Mouse (Mus musculus) stomach, embryonic 14.5 days (tissue): Measurements from ENCODE around the gene Foxf1. TPM values are rescaled to one million over a fixed set of nuclear protein-coding genes. Genes with fewer than 3 reads are reported as not detected.
A peak's percentile ranks its signal among the peaks of the same experiment; 100 is the strongest.

Experiments used
- ATAC-seq: fragments of 200-750 bp; cut with Nextera tagmentation; 2 replicates; pipeline ENCODE4 v1.8.0; 2017; ENCODE audit warnings: low read depth, moderate TSS enrichment; ENCODE audit not compliant: insufficient number of reproducible peaks, insufficient read depth, low FRiP score
- H3K27ac ChIP-seq: fragments of 300-500 bp; sonication (generic); 2 replicates; pipeline ENCODE4 v1.5.1; 2014; ENCODE audit warnings: mild to moderate bottlenecking, low read length, moderate library complexity, mixed read lengths
- H3K27me3 ChIP-seq: fragments of 300-500 bp; sonication (generic); 2 replicates; pipeline ENCODE4 v1.6.1; 2014; ENCODE audit warnings: low read length, control low read depth, mixed read lengths; ENCODE audit not compliant: control insufficient read depth, insufficient read depth
- H3K36me3 ChIP-seq: fragments of 300-500 bp; sonication (generic); 2 replicates; pipeline ENCODE4 v1.6.1; 2014; ENCODE audit warnings: mild to moderate bottlenecking, control low read depth, low read length, moderate library complexity, mixed read lengths; ENCODE audit not compliant: control insufficient read depth, insufficient read depth
- H3K4me1 ChIP-seq: fragments of 300-500 bp; sonication (generic); 2 replicates; pipeline ENCODE4 v1.6.1; 2014; ENCODE audit warnings: low read length, control low read depth, mixed read lengths; ENCODE audit not compliant: control insufficient read depth, insufficient read depth
- H3K4me2 ChIP-seq: fragments of 300-500 bp; sonication (generic); replicated peaks from 2 replicates; pipeline ENCODE4 v1.6.1; 2014; ENCODE audit warnings: low read depth, low read length, control low read depth
- H3K4me3 ChIP-seq: fragments of 300-500 bp; sonication (generic); 2 replicates; pipeline ENCODE4 v1.5.1; 2014; ENCODE audit warnings: low read depth, low read length, control low read depth
- H3K9ac ChIP-seq: fragments of 300-500 bp; sonication (generic); replicated peaks from 2 replicates; pipeline ENCODE4 v1.6.1; 2014; ENCODE audit warnings: low read depth, mild to moderate bottlenecking, control low read depth, low read length, moderate library complexity, mixed read lengths
- H3K9me3 ChIP-seq: fragments of 300-500 bp; sonication (generic); 2 replicates; pipeline ENCODE4 v1.6.1; 2016; ENCODE audit warnings: low read depth, low read length, control low read depth; ENCODE audit not compliant: control insufficient read depth
- WGBS: fragments of 180-500 bp; shearing (Covaris S2); extraction: QIAGEN DNeasy Blood & Tissue Kit; methylation state at CpG from one replicate; pipeline ENCODE4 v1.1.7; 2014; 5-methylcytosine and 5-hydroxymethylcytosine counted together
- polyA plus RNA-seq: library from polyadenylated mRNA; unstranded; fragments of >200 nt; fragmentation: Nextera tagmentation; extraction: Ambion mirVana; gene quantifications from 2 replicates; pipeline ENCODE4 v1.2.1, GENCODE M21; 2014

Gene Foxf1
- polyA plus RNA-seq, 1 experiment from 2014 or later: 163 TPM

- H3K27me3 ChIP-seq: peaks cover 19% of the 10 kb centered on the region; the same call in 1 of the 2 replicates
- H3K9ac ChIP-seq: peak overlapping the region; percentile 92
- peak overlapping the region; percentile 78 for H3K4me2 ChIP-seq
- peak overlapping the region; percentile 99 for H3K27ac ChIP-seq
- H3K4me1 ChIP-seq: peaks cover 9% of the 10 kb centered on the region
- no peak for ATAC-seq
- H3K4me3 ChIP-seq: peak overlapping the region; percentile 69
- WGBS: 5% methylated on average over 7 of the region's 7 CpGs
- no peaks in the 10 kb centered on the region; the same call in 1 of the 2 replicates for H3K36me3 ChIP-seq
- H3K9me3 ChIP-seq: no peaks in the 10 kb centered on the region
Measured at GRCm38 (mm10) chr8:121079201-121079600, 5.0 kb upstream of the Foxf1 start.

GRCm38 (mm10) chr8:121079944-121080343, 4.2 kb upstream of the Foxf1 start:
- WGBS: 10% methylated on average over 12 of the region's 12 CpGs
- H3K4me3 ChIP-seq: peak overlapping the region; percentile 69

GRCm38 (mm10) chr8:121080361-121081090, 3.7 kb upstream of the Foxf1 start:
- Histone ChIP-seq H3K4me1 (peaks cover 8% of the 10 kb centered on the region), H3K36me3 (no peaks in the 10 kb centered on the region; the same call in 1 of the 2 replicates), H3K27ac (peak overlapping the region; percentile 99), H3K27me3 (0 out of 2 replicates have a peak, but pooled peaks cover 19% of the 10 kb centered on the region), H3K4me3 (peak overlapping the region; percentile 69), H3K9ac (peak overlapping the region; percentile 92), H3K4me2 (peak overlapping the region; percentile 78), H3K9me3 (no peaks in the 10 kb centered on the region)
- ATAC-seq: no peak
- under 1% methylated on average over 49 of the region's 49 CpGs for WGBS

More at GRCm38 (mm10) chr8:121079944-121080343, 4.2 kb upstream of the Foxf1 start:
- no peaks in the 10 kb centered on the region; the same call in 1 of the 2 replicates for H3K36me3 ChIP-seq
- no peak for ATAC-seq
- no peaks in the 10 kb centered on the region for H3K9me3 ChIP-seq
- peak overlapping the region; percentile 78 for H3K4me2 ChIP-seq
- 0 out of 2 replicates have a peak, but pooled peaks cover 19% of the 10 kb centered on the region for H3K27me3 ChIP-seq
- peak overlapping the region; percentile 99 for H3K27ac ChIP-seq
- H3K4me1 ChIP-seq: peaks cover 8% of the 10 kb centered on the region
- H3K9ac ChIP-seq: peak overlapping the region; percentile 92

- Histone ChIP-seq H3K27me3 (peaks cover 20% of the 10 kb centered on the region; the same call in 1 of the 2 replicates), H3K4me3 (peak overlapping the region; percentile 69), H3K9ac (peak overlapping the region; percentile 92), H3K36me3 (peaks cover 2% of the 10 kb centered on the region; the same call in 1 of the 2 replicates), H3K4me1 (peaks cover 8% of the 10 kb centered on the region), H3K27ac (peak overlapping the region; percentile 99), H3K4me2 (peak overlapping the region; percentile 78), H3K9me3 (no peaks in the 10 kb centered on the region)
- ATAC-seq: no peak
- WGBS: 5% methylated on average over 7 of the region's 7 CpGs
Measured at GRCm38 (mm10) chr8:121081398-121081797, 2.8 kb upstream of the Foxf1 start.

GRCm38 (mm10) chr8:121082218-121083092, 1.7 kb upstream of the Foxf1 start:
- Histone ChIP-seq H3K36me3 (peaks cover 4% of the 10 kb centered on the region; the same call in 1 of the 2 replicates), H3K27ac (peak overlapping the region; percentile 99), H3K9ac (peak overlapping the region; percentile 92), H3K4me1 (peaks cover 3% of the 10 kb centered on the region; the same call in 1 of the 2 replicates), H3K4me2 (peak overlapping the region; percentile 78), H3K27me3 (peaks cover 17% of the 10 kb centered on the region; the same call in 1 of the 2 replicates), H3K4me3 (peak overlapping the region; percentile 69), H3K9me3 (no peaks in the 10 kb centered on the region)
- WGBS: under 1% methylated on average over 57 of the region's 57 CpGs
- ATAC-seq: no peak

GRCm38 (mm10) chr8:121083093-121083935, 872 bp upstream of the Foxf1 start:
- peak overlapping the region; percentile 78 for H3K4me2 ChIP-seq
- H3K4me1 ChIP-seq: peaks cover 3% of the 10 kb centered on the region; the same call in 1 of the 2 replicates
- under 1% methylated on average over 88 of the region's 89 CpGs for WGBS
- H3K27ac ChIP-seq: peak overlapping the region; percentile 99
- peak overlapping the region; percentile 69 for H3K4me3 ChIP-seq
- no peaks in the 10 kb centered on the region for H3K9me3 ChIP-seq
- H3K9ac ChIP-seq: peak overlapping the region; percentile 92
- peak; percentile 75; the same call in 1 of the 2 replicates for ATAC-seq
- peaks cover 4% of the 10 kb centered on the region; the same call in 1 of the 2 replicates for H3K36me3 ChIP-seq
- peaks cover 17% of the 10 kb centered on the region; the same call in 1 of the 2 replicates for H3K27me3 ChIP-seq

- Histone ChIP-seq H3K9me3 (no peaks in the 10 kb centered on the region), H3K27me3 (peaks cover 17% of the 10 kb centered on the region; the same call in 1 of the 2 replicates), H3K4me2 (peak overlapping the region; percentile 78), H3K9ac (peak overlapping the region; percentile 92), H3K4me1 (peaks cover 3% of the 10 kb centered on the region; the same call in 1 of the 2 replicates), H3K27ac (peak overlapping the region; percentile 99), H3K4me3 (peak overlapping the region; percentile 69), H3K36me3 (peaks cover 7% of the 10 kb centered on the region; the same call in 1 of the 2 replicates)
- WGBS: 3% methylated on average over 20 of the region's 27 CpGs
- ATAC-seq: peak; percentile 80
Measured at GRCm38 (mm10) chr8:121083936-121084209, 313 bp upstream of the Foxf1 start.
